Mouse (Mus musculus): Measurements from ENCODE around the gene Bpifa3. TPM values are rescaled to one million over a fixed set of nuclear protein-coding genes. Genes with fewer than 3 reads are reported as not detected.

Bpifa3 gene
- polyA plus RNA-seq (2012; ENCODE audit: low replicate concordance) = not detected in 2 replicates

GRCm38 (mm10) chr2:154130120-154130519, at the start of gene Bpifa3:
TSS of gene Bpifa3 (plus strand) at chr2:154130336.

GRCm38 (mm10) chr2:154142580-154142979, 12.4 kb downstream of the Bpifa3 start, which contains the start of gene Bpifa1:
TSS of gene Bpifa1 (plus strand) at chr2:154142880.

GRCm38 (mm10) chr2:154162307-154162706, 32.2 kb downstream of the Bpifa3 start, which contains the start of gene Bpifa5:
TSS of gene Bpifa5 (plus strand) at chr2:154162607.

Other genes starting within 250 kb of the Bpifa3 start
- gene Bpifb6, start 229.9 kb upstream of the Bpifa3 start, polyA plus RNA-seq (2012; ENCODE audit: low replicate concordance) = not detected in 2 replicates
- gene Bpifb3, start 212.1 kb upstream of the Bpifa3 start, polyA plus RNA-seq (2012; ENCODE audit: low replicate concordance) = not detected in 2 replicates
- gene Bpifb4, start 192.1 kb upstream of the Bpifa3 start, polyA plus RNA-seq (2012; ENCODE audit: low replicate concordance) = not detected in 2 replicates
- not detected in 2 replicates for gene Bpifa6, start 155.4 kb upstream of the Bpifa3 start, polyA plus RNA-seq (2012; ENCODE audit: low replicate concordance)
- not detected in 2 replicates for gene Bpifa2, start 122.1 kb upstream of the Bpifa3 start, polyA plus RNA-seq (2012; ENCODE audit: low replicate concordance)
- gene Bpifa1, start 12.5 kb downstream of the Bpifa3 start, polyA plus RNA-seq (2012; ENCODE audit: low replicate concordance) = not detected in 2 replicates
- not detected in 2 replicates for gene Bpifa5, start 32.3 kb downstream of the Bpifa3 start, polyA plus RNA-seq (2012; ENCODE audit: low replicate concordance)
- gene Bpifb1, start 60.5 kb downstream of the Bpifa3 start, polyA plus RNA-seq (2012; ENCODE audit: low replicate concordance) = not detected in 2 replicates
- gene Bpifb5, start 93.4 kb downstream of the Bpifa3 start, polyA plus RNA-seq (2012; ENCODE audit: low replicate concordance) = not detected in 2 replicates
- not detected in 2 replicates for gene Bpifb9a, start 127.5 kb downstream of the Bpifa3 start, polyA plus RNA-seq (2012; ENCODE audit: low replicate concordance)
- gene Bpifb9b, start 176.9 kb downstream of the Bpifa3 start, polyA plus RNA-seq (2012; ENCODE audit: low replicate concordance) = not detected in 2 replicates
- 0.18 and 1.0 TPM in 2 replicates for gene Cdk5rap1, start 242.7 kb downstream of the Bpifa3 start, polyA plus RNA-seq (2012; ENCODE audit: low replicate concordance)